ENCODE assay signal across 10 mouse cellular contexts in the genomic region with DNA sequence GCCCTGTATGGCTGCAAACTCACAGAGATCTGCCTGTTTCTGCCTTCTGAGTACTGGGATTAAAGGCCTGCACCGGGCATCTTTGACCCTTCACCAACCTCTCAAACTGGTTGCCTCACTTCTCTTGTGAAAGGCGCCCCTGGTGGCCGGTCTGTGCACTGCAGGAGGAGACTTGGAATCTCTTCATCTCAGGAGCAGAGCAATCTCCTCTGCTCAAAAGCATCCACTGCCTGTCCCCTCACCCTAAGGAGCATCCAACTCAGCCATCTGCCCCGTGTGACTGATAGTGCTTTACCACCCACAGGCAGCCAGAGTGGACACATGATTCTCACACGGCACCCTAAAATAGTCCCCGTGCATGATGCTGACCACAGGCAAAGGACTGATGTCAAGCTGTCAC.
DNase-seq lines count a peak whose midpoint lies in the region; ATAC-seq and TF ChIP-seq lines count a peak whose summit lies in the region.
"Had no signal": no experiment of that assay in that cellular context is flagged by ENCODE, and none has a peak within 500 bp of the region (broad histone marks: within the 10 kb centered on the region; RNA-seq: fewer than 3 reads in every experiment).

No protein-coding gene starts in this region.

- no peak for TF ChIP-seq POLR2A in thymus, adult 2 months (IDR thresholded peaks at IDR 0.05; ENCODE audit: control insufficient read depth, extremely low read depth, insufficient read depth, low read length, poor library complexity)

- H3K4me1 ChIP-seq in kidney, embryonic 14.5 days (ENCODE audit: control insufficient read depth, insufficient read depth, low read length), result peaks cover 27% of the 10 kb centered on the region
- peaks cover 19% of the 10 kb centered on the region for H3K4me1 ChIP-seq in thymus, adult 2 months (replicated peaks; ENCODE audit: control insufficient read depth, insufficient read depth, low read length)

- peak; percentile 27 for DNase-seq in kidney, adult 11 months
- peak; percentile 74 for DNase-seq in MN1 (ENCODE audit: low spot score)
- peak; percentile 81 to 92 for DNase-seq in cerebellum, postnatal 14 days
- DNase-seq in heart, adult 9 months (ENCODE audit: low spot score in 2 of 2), result peak; percentile 58 to 78
- DNase-seq in kidney, postnatal 4 days, result peak; percentile 73 to 74
- peak; percentile 70 for DNase-seq in thymus, adult 2 months

- H3K9me3 ChIP-seq in kidney, embryonic 14.5 days (ENCODE audit: control insufficient read depth, low read length), result no peaks in the 10 kb centered on the region
- H3K9me3 ChIP-seq: embryonic facial prominence, embryonic 13.5 days; liver, embryonic 15.5 days had no signal

- no peaks in the 10 kb centered on the region for H3K27me3 ChIP-seq in kidney, embryonic 14.5 days (ENCODE audit: control insufficient read depth, insufficient read depth, low read length)
- H3K27me3 ChIP-seq in thymus, adult 2 months (ENCODE audit: control insufficient read depth, insufficient read depth, low read length), result no peaks in the 10 kb centered on the region
- H3K27me3 ChIP-seq: embryonic facial prominence, embryonic 13.5 days had no signal

- TF ChIP-seq CTCF in thymus, adult 2 months (IDR thresholded peaks at IDR 0.05; ENCODE audit: borderline replicate concordance, control insufficient read depth, extremely low read depth, insufficient read depth, low read length, poor library complexity), result peak; percentile 87

- 66% methylated on average over 6 of the region's 6 CpGs for WGBS in kidney, embryonic 14.5 days
- 66% methylated on average over 6 of the region's 6 CpGs for WGBS in thymus, adult 2 months

- no peak overlapping the region for H3K4me3 ChIP-seq in kidney, embryonic 14.5 days (ENCODE audit: low read length)
- no peak overlapping the region for H3K4me3 ChIP-seq in thymus, adult 2 months (ENCODE audit: control insufficient read depth, insufficient read depth, low read length)
- H3K4me3 ChIP-seq: embryonic facial prominence, embryonic 13.5 days; liver, embryonic 15.5 days had no signal

- ATAC-seq in kidney, embryonic 14.5 days (ENCODE audit: low FRiP score, low TSS enrichment), result no peak
- peak; percentile 56 for ATAC-seq in megakaryocyte progenitor cell, adult 5-6 weeks (replicated peaks; ENCODE audit: poor library complexity)

- H3K4me2 ChIP-seq in kidney, embryonic 14.5 days (replicated peaks; ENCODE audit: low read depth, low read length), result no peak overlapping the region
- H3K4me2 ChIP-seq: embryonic facial prominence, embryonic 13.5 days; liver, embryonic 15.5 days had no signal

- H3K27ac ChIP-seq in kidney, embryonic 14.5 days (ENCODE audit: low read depth, low read length), result no peak overlapping the region
- H3K27ac ChIP-seq in thymus, adult 2 months (ENCODE audit: control insufficient read depth, insufficient read depth, low read length), result no peak overlapping the region
- H3K27ac ChIP-seq: embryonic facial prominence, embryonic 13.5 days; liver, embryonic 15.5 days had no signal

- H3K9ac ChIP-seq in kidney, embryonic 14.5 days (ENCODE audit: low read depth, low read length), result no peak overlapping the region
- H3K9ac ChIP-seq: embryonic facial prominence, embryonic 13.5 days; liver, embryonic 15.5 days had no signal

- H3K36me3 ChIP-seq in kidney, embryonic 14.5 days (ENCODE audit: control insufficient read depth, insufficient read depth, low read length), result no peaks in the 10 kb centered on the region
- H3K36me3 ChIP-seq in thymus, adult 2 months (ENCODE audit: control insufficient read depth, insufficient read depth, low read length), result no peaks in the 10 kb centered on the region
- H3K36me3 ChIP-seq: embryonic facial prominence, embryonic 13.5 days; liver, embryonic 15.5 days had no signal

Comparison
In these comparisons a context has a peak if more than half of its experiments do, and no peak if none do; other contexts are left out.
1. DNase-seq: peak in every context shown above with its lines; median percentile 86 in cerebellum, postnatal 14 days; 74 in MN1; 74 in kidney, postnatal 4 days; 70 in thymus, adult 2 months; 68 in heart, adult 9 months; 27 in kidney, adult 11 months.